Mouse (Mus musculus): ENCODE results near the gene Lim2. TPM values are rescaled to one million over a fixed set of nuclear protein-coding genes. Genes with fewer than 3 reads are reported as not detected.

The Lim2 gene
- polyA plus RNA-seq, 1 experiment from 2014 or later: not detected

DNA sequence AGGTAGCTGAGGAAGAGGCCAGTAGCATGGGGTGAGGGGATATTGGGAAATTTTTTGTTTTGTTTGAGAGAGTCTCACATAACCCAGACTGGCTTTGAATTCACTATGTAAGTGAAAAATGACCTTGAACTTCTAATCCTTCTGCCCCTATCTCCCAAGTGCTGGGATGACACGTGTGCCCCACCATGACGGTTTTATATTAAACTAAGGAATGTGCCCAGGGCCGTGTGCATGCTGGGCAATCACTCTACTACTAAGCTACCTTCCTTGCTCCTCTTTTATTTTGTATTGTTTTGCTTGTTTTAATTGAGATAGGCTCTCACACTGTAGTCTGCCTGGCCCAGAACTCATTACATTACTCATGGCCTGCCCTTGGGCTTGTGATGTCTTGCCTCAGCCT lies 13.6 kb downstream of the Lim2 start:
- WGBS: 83% methylated on average over 3 of the region's 3 CpGs
- no peak overlapping the region for H3K4me2 ChIP-seq (ENCODE audit: low read length)
- H3K36me3 ChIP-seq (ENCODE audit: control insufficient read depth, insufficient read depth): no peaks in the 10 kb centered on the region
- no peaks in the 10 kb centered on the region for H3K27me3 ChIP-seq (replicated peaks; ENCODE audit: control insufficient read depth, insufficient read depth, low read length)
- H3K9ac ChIP-seq (replicated peaks; ENCODE audit: low read depth, low read length): no peak overlapping the region
- no peak overlapping the region for H3K4me3 ChIP-seq (replicated peaks; ENCODE audit: low read length)
- peaks cover 21% of the 10 kb centered on the region for H3K4me1 ChIP-seq (replicated peaks; ENCODE audit: control insufficient read depth, insufficient read depth, low read length)
- no peak for ATAC-seq
- H3K9me3 ChIP-seq (ENCODE audit: control insufficient read depth, low read length): no peaks in the 10 kb centered on the region
- no peak overlapping the region for H3K27ac ChIP-seq (ENCODE audit: low read length)

- Histone ChIP-seq H3K4me1 (replicated peaks; ENCODE audit: control insufficient read depth, insufficient read depth, low read length) (peaks cover 21% of the 10 kb centered on the region), H3K9ac (replicated peaks; ENCODE audit: low read depth, low read length) (peak overlapping the region; percentile 58), H3K4me3 (replicated peaks; ENCODE audit: low read length) (peak overlapping the region; percentile 55), H3K27ac (ENCODE audit: low read length) (peak overlapping the region; percentile 57), H3K9me3 (ENCODE audit: control insufficient read depth, low read length) (no peaks in the 10 kb centered on the region), H3K4me2 (ENCODE audit: low read length) (peak overlapping the region; percentile 72), H3K27me3 (replicated peaks; ENCODE audit: control insufficient read depth, insufficient read depth, low read length) (no peaks in the 10 kb centered on the region), H3K36me3 (ENCODE audit: control insufficient read depth, insufficient read depth) (no peaks in the 10 kb centered on the region)
- ATAC-seq: no peak; the same call in 1 of the 2 replicates
- 15% methylated on average over 9 of the region's 9 CpGs for WGBS
Measured at GRCm38 (mm10) chr7:43442684-43443083, 15.2 kb downstream of the Lim2 start.

DNA sequence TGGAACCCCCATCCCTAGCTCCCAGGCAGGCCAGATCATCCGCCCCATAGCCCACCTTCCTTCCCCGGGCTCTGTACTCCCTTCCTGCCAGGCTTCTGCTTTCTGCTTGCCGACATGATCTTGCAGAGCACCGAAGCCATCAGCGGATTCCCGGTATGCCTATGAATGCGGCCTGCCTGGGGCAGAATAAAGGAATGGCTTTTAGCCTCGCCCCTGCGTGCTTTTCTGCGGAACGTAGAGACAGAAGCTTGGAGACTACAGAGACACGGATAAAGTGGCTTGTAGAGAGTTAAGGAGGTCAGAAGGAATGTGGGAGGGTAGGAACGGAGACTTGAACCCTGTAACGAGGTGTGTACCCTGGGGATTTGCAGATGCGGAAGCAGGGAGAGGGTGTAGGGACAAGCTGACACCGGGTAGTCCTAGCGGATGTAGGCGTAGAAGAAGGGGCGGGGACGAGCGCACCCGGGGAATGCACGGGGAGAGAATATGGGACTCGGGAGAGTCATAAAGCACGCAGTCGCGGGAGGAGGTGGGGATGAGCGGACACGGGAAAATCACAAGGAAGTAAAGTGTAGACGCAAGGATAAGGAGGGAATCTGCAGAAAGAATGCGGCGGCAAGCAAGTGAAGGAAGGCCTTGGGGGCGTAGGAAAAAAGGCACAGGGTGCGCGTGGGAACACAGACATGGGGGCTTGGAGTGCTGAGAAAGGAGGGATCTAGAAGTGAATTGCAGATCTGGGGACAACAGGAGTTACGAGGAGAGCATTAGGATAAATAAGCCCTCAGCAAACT lies 15.9 kb downstream of the Lim2 start:
- Histone ChIP-seq H3K4me1 (replicated peaks; ENCODE audit: control insufficient read depth, insufficient read depth, low read length) (peaks cover 21% of the 10 kb centered on the region), H3K27ac (ENCODE audit: low read length) (peak overlapping the region; percentile 57), H3K9ac (replicated peaks; ENCODE audit: low read depth, low read length) (peak overlapping the region; percentile 58), H3K27me3 (replicated peaks; ENCODE audit: control insufficient read depth, insufficient read depth, low read length) (no peaks in the 10 kb centered on the region), H3K4me2 (ENCODE audit: low read length) (peak overlapping the region; percentile 72), H3K9me3 (ENCODE audit: control insufficient read depth, low read length) (no peaks in the 10 kb centered on the region), H3K36me3 (ENCODE audit: control insufficient read depth, insufficient read depth) (no peaks in the 10 kb centered on the region), H3K4me3 (replicated peaks; ENCODE audit: low read length) (peak overlapping the region; percentile 55)
- WGBS: under 1% methylated on average over 36 of the region's 36 CpGs
- peak; percentile 84 for ATAC-seq

DNA sequence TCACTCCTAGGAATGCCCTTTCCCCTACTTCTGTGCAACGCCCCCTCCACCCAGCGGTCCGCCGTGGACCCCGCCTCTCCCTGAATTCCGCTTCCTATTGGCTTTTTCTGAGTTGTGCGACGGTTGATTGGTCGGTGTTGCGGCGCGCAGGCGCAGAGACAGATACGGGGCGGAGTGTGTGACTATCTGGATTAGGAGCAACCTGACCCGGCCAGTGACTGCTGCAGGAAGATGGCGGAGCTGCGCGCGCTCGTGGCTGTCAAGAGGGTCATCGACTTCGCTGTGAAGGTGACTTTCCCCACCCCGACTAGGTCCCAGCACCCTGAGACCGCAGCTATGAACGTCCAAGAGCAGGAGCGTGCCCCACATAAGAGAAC lies 16.4 kb downstream of the Lim2 start, which contains the start of the genes Etfb and Gm45233:
TSS of gene Etfb (plus strand) at position 167 of the 377 bp plus-strand sequence.
TSS of gene Gm45233 (plus strand) at position 212 of the 377 bp plus-strand sequence.
- peak within 1 kb of the TSS; percentile 62 for H3K9ac ChIP-seq (replicated peaks; ENCODE audit: low read depth, low read length)
- peak within 1 kb of the TSS; percentile 72 for H3K4me2 ChIP-seq (ENCODE audit: low read length)
- under 1% methylated on average over 27 of the region's 27 CpGs for WGBS
- peak within 1 kb of the TSS; percentile 55 for H3K4me3 ChIP-seq (replicated peaks; ENCODE audit: low read length)
- H3K27ac ChIP-seq (ENCODE audit: low read length): peak within 1 kb of the TSS; percentile 57
- no peaks in the 10 kb centered on the region for H3K36me3 ChIP-seq (ENCODE audit: control insufficient read depth, insufficient read depth)
- H3K9me3 ChIP-seq (ENCODE audit: control insufficient read depth, low read length): no peaks in the 10 kb centered on the region
- H3K4me1 ChIP-seq (replicated peaks; ENCODE audit: control insufficient read depth, insufficient read depth, low read length): peaks cover 21% of the 10 kb centered on the region
- no peaks in the 10 kb centered on the region for H3K27me3 ChIP-seq (replicated peaks; ENCODE audit: control insufficient read depth, insufficient read depth, low read length)
- ATAC-seq: peak; percentile 98

GRCm38 (mm10) chr7:43447801-43448200 lies 20.3 kb downstream of the Lim2 start:
- H3K4me3 ChIP-seq (replicated peaks; ENCODE audit: low read length): no peak overlapping the region
- H3K9me3 ChIP-seq (ENCODE audit: control insufficient read depth, low read length): no peaks in the 10 kb centered on the region
- H3K9ac ChIP-seq (replicated peaks; ENCODE audit: low read depth, low read length): no peak overlapping the region
- peaks cover 16% of the 10 kb centered on the region for H3K4me1 ChIP-seq (replicated peaks; ENCODE audit: control insufficient read depth, insufficient read depth, low read length)
- no peaks in the 10 kb centered on the region for H3K36me3 ChIP-seq (ENCODE audit: control insufficient read depth, insufficient read depth)
- H3K4me2 ChIP-seq (ENCODE audit: low read length): no peak overlapping the region
- no peaks in the 10 kb centered on the region for H3K27me3 ChIP-seq (replicated peaks; ENCODE audit: control insufficient read depth, insufficient read depth, low read length)
- WGBS: 85% methylated on average over 4 of the region's 4 CpGs
- no peak overlapping the region for H3K27ac ChIP-seq (ENCODE audit: low read length)
- no peak for ATAC-seq

GRCm38 (mm10) chr7:43448246-43448645 lies 20.8 kb downstream of the Lim2 start:
- Histone ChIP-seq H3K27ac (ENCODE audit: low read length) (no peak overlapping the region), H3K36me3 (ENCODE audit: control insufficient read depth, insufficient read depth) (no peaks in the 10 kb centered on the region), H3K9ac (replicated peaks; ENCODE audit: low read depth, low read length) (no peak overlapping the region), H3K4me1 (replicated peaks; ENCODE audit: control insufficient read depth, insufficient read depth, low read length) (peaks cover 12% of the 10 kb centered on the region), H3K4me3 (replicated peaks; ENCODE audit: low read length) (no peak overlapping the region), H3K4me2 (ENCODE audit: low read length) (no peak overlapping the region), H3K27me3 (replicated peaks; ENCODE audit: control insufficient read depth, insufficient read depth, low read length) (no peaks in the 10 kb centered on the region), H3K9me3 (ENCODE audit: control insufficient read depth, low read length) (no peaks in the 10 kb centered on the region)
- ATAC-seq: no peak
- WGBS: 91% methylated on average over 2 of the region's 3 CpGs

DNA sequence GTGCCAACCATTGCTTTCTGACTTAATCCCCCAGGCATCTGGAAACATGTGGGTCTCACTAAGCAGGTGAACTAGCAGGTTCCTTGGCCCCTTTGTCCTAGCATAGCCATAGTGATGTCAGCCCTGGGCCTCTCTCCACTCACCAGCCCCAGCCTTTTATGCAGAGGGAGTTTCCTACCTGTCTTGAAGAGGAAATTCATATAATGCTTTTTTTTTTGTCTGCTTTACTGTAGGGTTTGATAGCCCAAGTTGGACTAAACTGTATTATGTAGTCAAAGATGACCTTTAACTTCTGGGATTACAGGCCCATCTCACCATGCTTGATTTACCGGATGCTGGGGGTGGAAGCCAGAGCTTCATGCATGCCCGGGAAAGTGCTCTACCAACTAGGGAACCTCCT lies 22.3 kb downstream of the Lim2 start:
- H3K9me3 ChIP-seq (ENCODE audit: control insufficient read depth, low read length): no peaks in the 10 kb centered on the region
- 98% methylated on average over 2 of the region's 2 CpGs for WGBS
- no peak overlapping the region for H3K4me2 ChIP-seq (ENCODE audit: low read length)
- H3K4me1 ChIP-seq (replicated peaks; ENCODE audit: control insufficient read depth, insufficient read depth, low read length): peaks cover 5% of the 10 kb centered on the region
- H3K27ac ChIP-seq (ENCODE audit: low read length): no peak overlapping the region
- no peak overlapping the region for H3K4me3 ChIP-seq (replicated peaks; ENCODE audit: low read length)
- H3K9ac ChIP-seq (replicated peaks; ENCODE audit: low read depth, low read length): no peak overlapping the region
- ATAC-seq: no peak
- H3K27me3 ChIP-seq (replicated peaks; ENCODE audit: control insufficient read depth, insufficient read depth, low read length): no peaks in the 10 kb centered on the region
- H3K36me3 ChIP-seq (ENCODE audit: control insufficient read depth, insufficient read depth): peaks cover 5% of the 10 kb centered on the region; the same call in 1 of the 2 replicates

GRCm38 (mm10) chr7:43451726-43452125 lies 24.3 kb downstream of the Lim2 start:
- H3K9me3 ChIP-seq (ENCODE audit: control insufficient read depth, low read length): no peaks in the 10 kb centered on the region
- ATAC-seq: no peak
- H3K4me1 ChIP-seq (replicated peaks; ENCODE audit: control insufficient read depth, insufficient read depth, low read length): no peaks in the 10 kb centered on the region
- no peak overlapping the region for H3K9ac ChIP-seq (replicated peaks; ENCODE audit: low read depth, low read length)
- peaks cover 10% of the 10 kb centered on the region for H3K36me3 ChIP-seq (ENCODE audit: control insufficient read depth, insufficient read depth)
- no peak overlapping the region for H3K4me3 ChIP-seq (replicated peaks; ENCODE audit: low read length)
- no peak overlapping the region for H3K27ac ChIP-seq (ENCODE audit: low read length)
- 94% methylated on average over 11 of the region's 11 CpGs for WGBS
- no peaks in the 10 kb centered on the region for H3K27me3 ChIP-seq (replicated peaks; ENCODE audit: control insufficient read depth, insufficient read depth, low read length)
- no peak overlapping the region for H3K4me2 ChIP-seq (ENCODE audit: low read length)

GRCm38 (mm10) chr7:43452609-43453008 lies 25.1 kb downstream of the Lim2 start:
- Histone ChIP-seq H3K27me3 (replicated peaks; ENCODE audit: control insufficient read depth, insufficient read depth, low read length) (no peaks in the 10 kb centered on the region), H3K4me3 (replicated peaks; ENCODE audit: low read length) (no peak overlapping the region), H3K9ac (replicated peaks; ENCODE audit: low read depth, low read length) (no peak overlapping the region), H3K9me3 (ENCODE audit: control insufficient read depth, low read length) (no peaks in the 10 kb centered on the region), H3K27ac (ENCODE audit: low read length) (no peak overlapping the region), H3K4me2 (ENCODE audit: low read length) (no peak overlapping the region), H3K36me3 (ENCODE audit: control insufficient read depth, insufficient read depth) (peaks cover 13% of the 10 kb centered on the region), H3K4me1 (replicated peaks; ENCODE audit: control insufficient read depth, insufficient read depth, low read length) (no peaks in the 10 kb centered on the region)
- 39% methylated on average over 4 of the region's 4 CpGs for WGBS
- no peak for ATAC-seq

Data from forebrain, embryonic 16.5 days (tissue).